Mouse (Mus musculus) G1E (cell line): Measurements from ENCODE around the gene Gng7. TPM values are rescaled to one million over a fixed set of nuclear protein-coding genes. Genes with fewer than 3 reads are reported as not detected.

ENCODE experiments used
- ATAC-seq: 2 replicates; pipeline ENCODE4 v1.8.0; 2016; ENCODE audit warnings: mild to moderate bottlenecking; ENCODE audit not compliant: insufficient number of reproducible peaks, poor library complexity, low FRiP score, severe bottlenecking; ENCODE audit errors: extremely low read depth
- DNase-seq: peaks from one replicate; pipeline ENCODE4 v3.0.0; 2012; ENCODE audit warnings: low spot score
- H3K27me3 ChIP-seq: 2 replicates; pipeline ENCODE4 v1.6.1; 2012; ENCODE audit warnings: mild to moderate bottlenecking, low read length, inconsistent platforms; ENCODE audit not compliant: insufficient read depth
- H3K36me3 ChIP-seq: replicated peaks from 2 replicates; pipeline ENCODE3; 2012; ENCODE audit warnings: mild to moderate bottlenecking, inconsistent platforms
- H3K4me1 ChIP-seq: 2 replicates; pipeline ENCODE4 v1.6.1; 2012; ENCODE audit warnings: low read depth, low read length, inconsistent platforms, mixed read lengths; ENCODE audit not compliant: insufficient read depth
- H3K4me3 ChIP-seq: 2 replicates; pipeline ENCODE4 v1.5.1; 2012; ENCODE audit warnings: low read depth, mild to moderate bottlenecking, inconsistent platforms, low read length, moderate library complexity, mixed read lengths
- H3K9me3 ChIP-seq: replicated peaks from 2 replicates; pipeline ENCODE4 v1.6.1; 2012; ENCODE audit warnings: inconsistent platforms
- CTCF ChIP-seq: IDR thresholded peaks from 2 replicates; pipeline ENCODE4 v1.5.1; 2012; ENCODE audit warnings: low read depth, low read length, inconsistent platforms, mixed read lengths
- GATA1 ChIP-seq: IDR thresholded peaks from 2 replicates; pipeline ENCODE4 v1.6.1; 2012; ENCODE audit warnings: borderline replicate concordance, low read length, inconsistent platforms, mixed read lengths
- GATA2 ChIP-seq: IDR thresholded peaks from 2 replicates; pipeline ENCODE4 v1.6.1; 2012; ENCODE audit warnings: low read depth, low read length, inconsistent platforms, borderline replicate concordance
- POLR2AphosphoS5 ChIP-seq: IDR thresholded peaks from 2 replicates; pipeline ENCODE4 v1.6.1; 2012; ENCODE audit warnings: low read depth, low read length, inconsistent platforms; ENCODE audit not compliant: insufficient replicate concordance
- TAL1 ChIP-seq: conservative IDR thresholded peaks from 2 replicates; pipeline ENCODE4 v1.6.1; 2012; ENCODE audit warnings: low read depth, low read length, inconsistent platforms, mixed read lengths
- polyA plus RNA-seq: library from polyadenylated mRNA; stranded (reverse); fragments of >175 nt; gene quantifications from 2 replicates; pipeline ENCODE4 v1.2.3, GENCODE M21; 2012
- total RNA-seq, 2 experiments: library from RNA; stranded (forward) in 1 of 2; stranded (reverse) in 1 of 2; fragments of 200-1000 nt in 1 of 2; fragments of >200 nt in 1 of 2; fragmentation: Nextera tagmentation in 1 of 2; gene quantifications; 2 replicates each; pipeline ENCODE4 v1.2.3; 2014 to 2017

Gng7 gene
- total and polyA plus RNA-seq, 3 experiments = 0.33 to 0.90 (median 0.65) TPM

- H3K27me3 ChIP-seq = peaks cover 95% of the 10 kb centered on the region
- no peak overlapping the region; the same call in 1 of the 2 replicates for H3K4me3 ChIP-seq
- H3K9me3 ChIP-seq = no peaks in the 10 kb centered on the region
- ATAC-seq (no peak), DNase-seq (no peak)
- no peaks in the 10 kb centered on the region for H3K36me3 ChIP-seq
- TF ChIP-seq CTCF (no peak), POLR2AphosphoS5 (no peak), GATA1 (no peak), TAL1 (no peak), GATA2 (no peak)
- H3K4me1 ChIP-seq = peaks cover 81% of the 10 kb centered on the region
Observed at GRCm38 (mm10) chr10:80936135-80936809, 78.5 kb downstream of the Gng7 start.

DNA sequence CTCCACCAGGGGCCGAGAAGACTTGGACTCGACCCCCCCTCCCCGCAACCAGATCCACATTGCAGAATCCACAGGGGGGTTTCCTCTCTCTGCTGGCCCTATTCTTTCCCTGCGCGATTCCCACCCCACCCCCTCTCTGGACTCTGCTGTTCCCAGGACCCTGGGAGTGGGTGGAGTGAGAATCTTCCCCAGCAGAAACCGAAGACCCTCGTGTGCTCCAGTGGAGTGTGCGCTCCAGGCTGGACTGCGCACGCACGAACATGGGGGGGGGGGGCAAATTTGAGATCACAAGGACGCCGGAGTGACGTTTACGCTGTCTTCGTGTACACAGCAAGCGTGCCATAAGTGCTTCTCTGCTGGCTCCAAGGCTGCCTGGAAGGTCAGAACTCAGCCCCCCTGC lies 79.0 kb downstream of the Gng7 start:
- peaks cover 95% of the 10 kb centered on the region for H3K27me3 ChIP-seq
- H3K4me1 ChIP-seq = peaks cover 81% of the 10 kb centered on the region
- ATAC-seq = no peak

GRCm38 (mm10) chr10:80935241-80935640 lies 79.5 kb downstream of the Gng7 start:
- TF ChIP-seq POLR2AphosphoS5 = no peak
- TF ChIP-seq CTCF = no peak
- no peak for TF ChIP-seq GATA1
- no peak for TF ChIP-seq TAL1
- no peak for TF ChIP-seq GATA2

More for the DNA sequence above, 79.0 kb downstream of the Gng7 start:
- TF ChIP-seq TAL1 (no peak), GATA1 (no peak), GATA2 (no peak), CTCF (no peak), POLR2AphosphoS5 (no peak)
- no peaks in the 10 kb centered on the region for H3K9me3 ChIP-seq
- DNase-seq = no peak
- no peak overlapping the region for H3K4me3 ChIP-seq
- no peaks in the 10 kb centered on the region for H3K36me3 ChIP-seq

GRCm38 (mm10) chr10:80934136-80934985 lies 80.4 kb downstream of the Gng7 start:
- Histone ChIP-seq H3K4me3 (no peak overlapping the region), H3K36me3 (no peaks in the 10 kb centered on the region), H3K4me1 (peaks cover 78% of the 10 kb centered on the region), H3K9me3 (no peaks in the 10 kb centered on the region), H3K27me3 (peaks cover 87% of the 10 kb centered on the region)
- ATAC-seq (no peak), DNase-seq (no peak)
- TF ChIP-seq TAL1 (no peak), CTCF (no peak), GATA2 (no peak), POLR2AphosphoS5 (no peak), GATA1 (no peak)

More at GRCm38 (mm10) chr10:80935241-80935640, 79.5 kb downstream of the Gng7 start:
- ATAC-seq (no peak), DNase-seq (no peak)
- H3K9me3 ChIP-seq = no peaks in the 10 kb centered on the region
- peaks cover 94% of the 10 kb centered on the region for H3K27me3 ChIP-seq
- H3K4me1 ChIP-seq = peaks cover 81% of the 10 kb centered on the region
- H3K36me3 ChIP-seq = no peaks in the 10 kb centered on the region
- H3K4me3 ChIP-seq = no peak overlapping the region

- ATAC-seq (no peak), DNase-seq (no peak)
- TF ChIP-seq GATA1 (no peak), TAL1 (no peak), CTCF (no peak), POLR2AphosphoS5 (no peak), GATA2 (no peak)
- Histone ChIP-seq H3K36me3 (no peaks in the 10 kb centered on the region), H3K9me3 (no peaks in the 10 kb centered on the region), H3K27me3 (peaks cover 79% of the 10 kb centered on the region), H3K4me3 (peak overlapping the region; percentile 56; the same call in 1 of the 2 replicates), H3K4me1 (peaks cover 80% of the 10 kb centered on the region)
Observed at GRCm38 (mm10) chr10:80933421-80933979, 81.2 kb downstream of the Gng7 start.
